Mouse (Mus musculus): ENCODE measurements around the gene Farsb. TPM values are rescaled to one million over a fixed set of nuclear protein-coding genes. Genes with fewer than 3 reads are reported as not detected.

Farsb gene
- polyA plus RNA-seq, 1 experiment from 2014 or later = 141 TPM

GRCm38 (mm10) chr1:78472441-78472840 lies 16.3 kb downstream of the Farsb start:
- Histone ChIP-seq H3K4me3 (no peak overlapping the region), H3K4me2 (replicated peaks) (no peak overlapping the region), H3K9ac (no peak overlapping the region), H3K4me1 (no peaks in the 10 kb centered on the region), H3K9me3 (no peaks in the 10 kb centered on the region), H3K27ac (no peak overlapping the region), H3K36me3 (peaks cover 43% of the 10 kb centered on the region), H3K27me3 (no peaks in the 10 kb centered on the region)
- ATAC-seq (ENCODE audit: insufficient number of reproducible peaks, insufficient read depth, low FRiP score, low TSS enrichment) = no peak
- 92% methylated on average over 5 of the region's 5 CpGs for WGBS

- Histone ChIP-seq H3K36me3 (peaks cover 26% of the 10 kb centered on the region), H3K27me3 (no peaks in the 10 kb centered on the region), H3K4me2 (replicated peaks) (no peak overlapping the region), H3K9me3 (no peaks in the 10 kb centered on the region), H3K4me1 (no peaks in the 10 kb centered on the region), H3K9ac (no peak overlapping the region), H3K4me3 (no peak overlapping the region), H3K27ac (no peak overlapping the region)
- WGBS = 32% methylated on average over 7 of the region's 7 CpGs
- no peak for ATAC-seq (ENCODE audit: insufficient number of reproducible peaks, insufficient read depth, low FRiP score, low TSS enrichment)
These were observed 34.0 kb downstream of the Farsb start for GRCm38 (mm10) chr1:78454659-78455058.

GRCm38 (mm10) chr1:78453886-78454285 lies 34.8 kb downstream of the Farsb start:
- H3K36me3 ChIP-seq = peaks cover 26% of the 10 kb centered on the region
- H3K9me3 ChIP-seq = no peaks in the 10 kb centered on the region
- H3K4me3 ChIP-seq = no peak overlapping the region
- no peak overlapping the region for H3K27ac ChIP-seq
- WGBS = 86% methylated on average over 8 of the region's 8 CpGs
- no peak overlapping the region for H3K4me2 ChIP-seq (replicated peaks)
- no peaks in the 10 kb centered on the region for H3K4me1 ChIP-seq
- no peak overlapping the region for H3K9ac ChIP-seq
- H3K27me3 ChIP-seq = no peaks in the 10 kb centered on the region
- no peak for ATAC-seq (ENCODE audit: insufficient number of reproducible peaks, insufficient read depth, low FRiP score, low TSS enrichment)

GRCm38 (mm10) chr1:78452544-78452943 lies 36.2 kb downstream of the Farsb start:
- no peaks in the 10 kb centered on the region for H3K27me3 ChIP-seq
- H3K4me3 ChIP-seq = no peak overlapping the region
- no peak overlapping the region for H3K4me2 ChIP-seq (replicated peaks)
- H3K27ac ChIP-seq = no peak overlapping the region; the same call in 1 of the 2 replicates
- H3K9me3 ChIP-seq = no peaks in the 10 kb centered on the region
- no peak for ATAC-seq (ENCODE audit: insufficient number of reproducible peaks, insufficient read depth, low FRiP score, low TSS enrichment)
- H3K4me1 ChIP-seq = no peaks in the 10 kb centered on the region
- H3K9ac ChIP-seq = no peak overlapping the region
- peaks cover 20% of the 10 kb centered on the region for H3K36me3 ChIP-seq
- WGBS = 86% methylated on average over 6 of the region's 6 CpGs

- H3K36me3 ChIP-seq = peaks cover 18% of the 10 kb centered on the region
- WGBS = 71% methylated on average over 12 of the region's 12 CpGs
- H3K4me1 ChIP-seq = no peaks in the 10 kb centered on the region
- H3K27ac ChIP-seq = 0 out of 2 replicates have a peak overlapping the region, but pooled peaks have one; percentile 36
- no peak for ATAC-seq (ENCODE audit: insufficient number of reproducible peaks, insufficient read depth, low FRiP score, low TSS enrichment)
- no peak overlapping the region for H3K9ac ChIP-seq
- H3K9me3 ChIP-seq = no peaks in the 10 kb centered on the region
- no peak overlapping the region for H3K4me3 ChIP-seq
- no peaks in the 10 kb centered on the region for H3K27me3 ChIP-seq
- H3K4me2 ChIP-seq (replicated peaks) = no peak overlapping the region
These were observed 37.4 kb downstream of the Farsb start for GRCm38 (mm10) chr1:78451070-78451854.

GRCm38 (mm10) chr1:78448091-78448490 lies 40.6 kb downstream of the Farsb start:
- H3K36me3 ChIP-seq = peaks cover 25% of the 10 kb centered on the region

GRCm38 (mm10) chr1:78446742-78447141 lies 42.0 kb downstream of the Farsb start:
- H3K36me3 ChIP-seq = peaks cover 27% of the 10 kb centered on the region
- H3K4me1 ChIP-seq = peaks cover 2% of the 10 kb centered on the region; the same call in 1 of the 2 replicates

More at GRCm38 (mm10) chr1:78448091-78448490, 40.6 kb downstream of the Farsb start:
- Histone ChIP-seq H3K27ac (peak overlapping the region; percentile 58; the same call in 1 of the 2 replicates), H3K4me3 (no peak overlapping the region), H3K4me1 (peaks cover 2% of the 10 kb centered on the region; the same call in 1 of the 2 replicates), H3K4me2 (replicated peaks) (no peak overlapping the region), H3K27me3 (no peaks in the 10 kb centered on the region), H3K9me3 (no peaks in the 10 kb centered on the region), H3K9ac (no peak overlapping the region)
- WGBS = 46% methylated on average over 1 of the region's 1 CpGs
- ATAC-seq (ENCODE audit: insufficient number of reproducible peaks, insufficient read depth, low FRiP score, low TSS enrichment) = peak; percentile 67; the same call in 1 of the 2 replicates

GRCm38 (mm10) chr1:78446232-78446631 lies 42.5 kb downstream of the Farsb start:
- no peak for ATAC-seq (ENCODE audit: insufficient number of reproducible peaks, insufficient read depth, low FRiP score, low TSS enrichment)
- no peak overlapping the region for H3K27ac ChIP-seq
- peaks cover 2% of the 10 kb centered on the region; the same call in 1 of the 2 replicates for H3K4me1 ChIP-seq
- no peaks in the 10 kb centered on the region for H3K27me3 ChIP-seq
- H3K9me3 ChIP-seq = no peaks in the 10 kb centered on the region
- no peak overlapping the region for H3K4me3 ChIP-seq
- 80% methylated on average over 8 of the region's 8 CpGs for WGBS
- no peak overlapping the region for H3K4me2 ChIP-seq (replicated peaks)
- peaks cover 22% of the 10 kb centered on the region for H3K36me3 ChIP-seq
- no peak overlapping the region for H3K9ac ChIP-seq

More at GRCm38 (mm10) chr1:78446742-78447141, 42.0 kb downstream of the Farsb start:
- Histone ChIP-seq H3K9me3 (no peaks in the 10 kb centered on the region), H3K4me3 (no peak overlapping the region), H3K27me3 (no peaks in the 10 kb centered on the region), H3K27ac (0 out of 2 replicates have a peak overlapping the region, but pooled peaks have one; percentile 24), H3K9ac (no peak overlapping the region), H3K4me2 (replicated peaks) (no peak overlapping the region)
- ATAC-seq (ENCODE audit: insufficient number of reproducible peaks, insufficient read depth, low FRiP score, low TSS enrichment) = no peak
- 87% methylated on average over 6 of the region's 6 CpGs for WGBS

- Histone ChIP-seq H3K9ac (no peak overlapping the region), H3K36me3 (peaks cover 18% of the 10 kb centered on the region), H3K4me1 (peaks cover 2% of the 10 kb centered on the region; the same call in 1 of the 2 replicates), H3K4me3 (no peak overlapping the region), H3K27ac (peak overlapping the region; percentile 41; the same call in 1 of the 2 replicates), H3K9me3 (no peaks in the 10 kb centered on the region), H3K27me3 (no peaks in the 10 kb centered on the region), H3K4me2 (replicated peaks) (no peak overlapping the region)
- ATAC-seq (ENCODE audit: insufficient number of reproducible peaks, insufficient read depth, low FRiP score, low TSS enrichment) = no peak
- 55% methylated on average over 7 of the region's 7 CpGs for WGBS
These were observed 45.6 kb downstream of the Farsb start for GRCm38 (mm10) chr1:78443056-78443455.

- Histone ChIP-seq H3K27me3 (no peaks in the 10 kb centered on the region), H3K4me1 (peaks cover 2% of the 10 kb centered on the region; the same call in 1 of the 2 replicates), H3K4me2 (replicated peaks) (no peak overlapping the region), H3K9me3 (no peaks in the 10 kb centered on the region), H3K27ac (no peak overlapping the region), H3K4me3 (no peak overlapping the region), H3K9ac (no peak overlapping the region), H3K36me3 (peaks cover 14% of the 10 kb centered on the region)
- 81% methylated on average over 8 of the region's 8 CpGs for WGBS
- ATAC-seq (ENCODE audit: insufficient number of reproducible peaks, insufficient read depth, low FRiP score, low TSS enrichment) = no peak
These were observed 48.0 kb downstream of the Farsb start for GRCm38 (mm10) chr1:78440716-78441115.

- no peak overlapping the region for H3K4me2 ChIP-seq (replicated peaks)
- 82% methylated on average over 3 of the region's 3 CpGs for WGBS
- no peak overlapping the region for H3K4me3 ChIP-seq
- H3K36me3 ChIP-seq = peaks cover 4% of the 10 kb centered on the region; the same call in 1 of the 2 replicates
- H3K27me3 ChIP-seq = no peaks in the 10 kb centered on the region
- no peak overlapping the region for H3K9ac ChIP-seq
- no peaks in the 10 kb centered on the region for H3K4me1 ChIP-seq
- no peak for ATAC-seq (ENCODE audit: insufficient number of reproducible peaks, insufficient read depth, low FRiP score, low TSS enrichment)
- H3K9me3 ChIP-seq = no peaks in the 10 kb centered on the region
- H3K27ac ChIP-seq = no peak overlapping the region
These were observed 51.5 kb downstream of the Farsb start for GRCm38 (mm10) chr1:78437150-78437549.

GRCm38 (mm10) chr1:78436445-78436844 lies 52.3 kb downstream of the Farsb start:
- H3K27ac ChIP-seq = no peak overlapping the region
- no peak overlapping the region for H3K4me2 ChIP-seq (replicated peaks)
- no peak overlapping the region for H3K4me3 ChIP-seq
- H3K27me3 ChIP-seq = no peaks in the 10 kb centered on the region
- no peaks in the 10 kb centered on the region for H3K4me1 ChIP-seq
- no peak for ATAC-seq (ENCODE audit: insufficient number of reproducible peaks, insufficient read depth, low FRiP score, low TSS enrichment)
- H3K9me3 ChIP-seq = no peaks in the 10 kb centered on the region
- H3K9ac ChIP-seq = no peak overlapping the region
- 93% methylated on average over 1 of the region's 1 CpGs for WGBS
- H3K36me3 ChIP-seq = peaks cover 3% of the 10 kb centered on the region; the same call in 1 of the 2 replicates

Data from embryonic facial prominence, embryonic 12.5 days (tissue).